Mouse (Mus musculus) G1E (cell line): ENCODE measurements around the gene Spock1. TPM values are rescaled to one million over a fixed set of nuclear protein-coding genes. Genes with fewer than 3 reads are reported as not detected.

ENCODE experiments used
- ATAC-seq: 2 replicates; pipeline ENCODE4 v1.8.0; 2016; ENCODE audit warnings: mild to moderate bottlenecking; ENCODE audit not compliant: insufficient number of reproducible peaks, poor library complexity, low FRiP score, severe bottlenecking; ENCODE audit errors: extremely low read depth
- DNase-seq: peaks from one replicate; pipeline ENCODE4 v3.0.0; 2012; ENCODE audit warnings: low spot score
- H3K27me3 ChIP-seq: 2 replicates; pipeline ENCODE4 v1.6.1; 2012; ENCODE audit warnings: mild to moderate bottlenecking, low read length, inconsistent platforms; ENCODE audit not compliant: insufficient read depth
- H3K36me3 ChIP-seq: replicated peaks from 2 replicates; pipeline ENCODE3; 2012; ENCODE audit warnings: mild to moderate bottlenecking, inconsistent platforms
- H3K4me1 ChIP-seq: 2 replicates; pipeline ENCODE4 v1.6.1; 2012; ENCODE audit warnings: low read depth, low read length, inconsistent platforms, mixed read lengths; ENCODE audit not compliant: insufficient read depth
- H3K4me3 ChIP-seq: 2 replicates; pipeline ENCODE4 v1.5.1; 2012; ENCODE audit warnings: low read depth, mild to moderate bottlenecking, inconsistent platforms, low read length, moderate library complexity, mixed read lengths
- H3K9me3 ChIP-seq: replicated peaks from 2 replicates; pipeline ENCODE4 v1.6.1; 2012; ENCODE audit warnings: inconsistent platforms
- CTCF ChIP-seq: IDR thresholded peaks from 2 replicates; pipeline ENCODE4 v1.5.1; 2012; ENCODE audit warnings: low read depth, low read length, inconsistent platforms, mixed read lengths
- GATA1 ChIP-seq: IDR thresholded peaks from 2 replicates; pipeline ENCODE4 v1.6.1; 2012; ENCODE audit warnings: borderline replicate concordance, low read length, inconsistent platforms, mixed read lengths
- GATA2 ChIP-seq: IDR thresholded peaks from 2 replicates; pipeline ENCODE4 v1.6.1; 2012; ENCODE audit warnings: low read depth, low read length, inconsistent platforms, borderline replicate concordance
- POLR2AphosphoS5 ChIP-seq: IDR thresholded peaks from 2 replicates; pipeline ENCODE4 v1.6.1; 2012; ENCODE audit warnings: low read depth, low read length, inconsistent platforms; ENCODE audit not compliant: insufficient replicate concordance
- TAL1 ChIP-seq: conservative IDR thresholded peaks from 2 replicates; pipeline ENCODE4 v1.6.1; 2012; ENCODE audit warnings: low read depth, low read length, inconsistent platforms, mixed read lengths
- polyA plus RNA-seq: library from polyadenylated mRNA; stranded (reverse); fragments of >175 nt; gene quantifications from 2 replicates; pipeline ENCODE4 v1.2.3, GENCODE M21; 2012
- total RNA-seq, 2 experiments: library from RNA; stranded (forward) in 1 of 2; stranded (reverse) in 1 of 2; fragments of 200-1000 nt in 1 of 2; fragments of >200 nt in 1 of 2; fragmentation: Nextera tagmentation in 1 of 2; gene quantifications; 2 replicates each; pipeline ENCODE4 v1.2.3; 2014 to 2017

Spock1 gene
- total and polyA plus RNA-seq, 3 experiments = 0.22 TPM; not detected in 2

DNA sequence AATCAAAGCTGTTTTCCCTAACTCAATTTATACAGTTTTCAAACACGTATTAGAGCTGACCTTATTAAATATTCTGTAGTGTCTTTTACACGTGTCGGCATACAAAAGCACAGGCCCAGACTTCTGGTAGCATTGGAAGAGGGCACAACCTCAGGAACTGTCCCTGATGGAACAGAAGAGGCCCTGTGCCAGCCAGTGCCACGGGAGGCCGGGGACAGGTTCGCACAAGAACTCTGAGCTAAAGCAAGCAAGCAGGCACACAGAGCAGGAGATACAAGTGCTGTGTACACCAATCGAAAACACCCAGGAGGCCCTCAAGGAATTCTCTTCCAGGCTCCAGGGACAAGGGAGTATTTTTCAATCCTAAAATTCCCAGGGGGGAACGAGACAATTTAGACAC is 121.9 kb downstream of the Spock1 start:
- H3K9me3 ChIP-seq = peaks cover 82% of the 10 kb centered on the region
- no peaks in the 10 kb centered on the region for H3K27me3 ChIP-seq
- TF ChIP-seq CTCF = no peak
- TF ChIP-seq POLR2AphosphoS5 = no peak
- no peak for TF ChIP-seq GATA2
- TF ChIP-seq TAL1 = no peak
- no peak for TF ChIP-seq GATA1
- ATAC-seq (no peak), DNase-seq (no peak)
- H3K4me3 ChIP-seq = no peak overlapping the region
- no peaks in the 10 kb centered on the region for H3K36me3 ChIP-seq
- H3K4me1 ChIP-seq = no peaks in the 10 kb centered on the region

DNA sequence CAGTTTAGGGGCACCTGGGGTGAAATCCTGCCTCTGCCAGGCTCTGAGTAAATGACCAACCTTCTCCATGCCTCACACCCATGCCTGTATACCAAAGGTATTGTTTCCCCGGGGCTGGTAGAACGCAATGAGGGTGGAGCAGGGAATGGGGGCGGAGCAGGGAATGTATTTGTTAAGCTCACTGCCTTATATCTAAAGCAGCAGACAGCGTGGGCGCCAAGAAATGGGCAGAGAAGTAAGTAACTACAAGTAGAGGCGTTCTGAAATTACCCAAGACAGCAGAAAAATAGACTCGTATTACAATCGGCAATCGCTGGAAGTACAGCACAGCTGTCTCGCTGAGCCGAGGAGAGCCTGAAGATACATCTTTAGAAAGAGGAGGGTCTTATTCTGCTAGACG is 125.2 kb downstream of the Spock1 start:
- no peaks in the 10 kb centered on the region for H3K4me1 ChIP-seq
- H3K4me3 ChIP-seq = no peak overlapping the region
- no peak for TF ChIP-seq GATA1
- TF ChIP-seq TAL1 = no peak
- no peak for TF ChIP-seq CTCF
- no peak for TF ChIP-seq GATA2
- no peak for TF ChIP-seq POLR2AphosphoS5
- DNase-seq (no peak), ATAC-seq (no peak)
- no peaks in the 10 kb centered on the region for H3K27me3 ChIP-seq
- H3K36me3 ChIP-seq = no peaks in the 10 kb centered on the region
- peaks cover 73% of the 10 kb centered on the region for H3K9me3 ChIP-seq

- ATAC-seq = no peak
- no peak for DNase-seq
- Histone ChIP-seq H3K36me3 (no peaks in the 10 kb centered on the region), H3K4me1 (no peaks in the 10 kb centered on the region), H3K27me3 (no peaks in the 10 kb centered on the region), H3K4me3 (no peak overlapping the region), H3K9me3 (peaks cover 71% of the 10 kb centered on the region)
- TF ChIP-seq GATA2 (no peak), POLR2AphosphoS5 (no peak), GATA1 (no peak), CTCF (no peak), TAL1 (no peak)
Measured at GRCm38 (mm10) chr13:57782107-57782561, 126.0 kb downstream of the Spock1 start.

- Histone ChIP-seq H3K9me3 (peaks cover 73% of the 10 kb centered on the region), H3K36me3 (no peaks in the 10 kb centered on the region), H3K27me3 (no peaks in the 10 kb centered on the region), H3K4me1 (no peaks in the 10 kb centered on the region), H3K4me3 (no peak overlapping the region)
- TF ChIP-seq GATA2 = no peak
- no peak for TF ChIP-seq TAL1
- no peak for ATAC-seq
- no peak for DNase-seq
Measured at GRCm38 (mm10) chr13:57779146-57779545, 129.0 kb downstream of the Spock1 start.

- no peaks in the 10 kb centered on the region for H3K4me1 ChIP-seq
- ATAC-seq (no peak), DNase-seq (no peak)
- H3K27me3 ChIP-seq = no peaks in the 10 kb centered on the region
- no peak overlapping the region for H3K4me3 ChIP-seq
- no peak for TF ChIP-seq TAL1
- TF ChIP-seq GATA1 = no peak
- no peak for TF ChIP-seq GATA2
- no peak for TF ChIP-seq CTCF
- no peak for TF ChIP-seq POLR2AphosphoS5
- H3K9me3 ChIP-seq = peaks cover 75% of the 10 kb centered on the region
- no peaks in the 10 kb centered on the region for H3K36me3 ChIP-seq
Measured at GRCm38 (mm10) chr13:57778524-57778923, 129.6 kb downstream of the Spock1 start.

GRCm38 (mm10) chr13:57771998-57772397 is 136.1 kb downstream of the Spock1 start:
- ATAC-seq (no peak), DNase-seq (no peak)
- TF ChIP-seq GATA1 (no peak), CTCF (no peak), GATA2 (no peak), TAL1 (no peak), POLR2AphosphoS5 (no peak)
- Histone ChIP-seq H3K4me1 (no peaks in the 10 kb centered on the region), H3K9me3 (peaks cover 83% of the 10 kb centered on the region), H3K4me3 (no peak overlapping the region), H3K27me3 (no peaks in the 10 kb centered on the region), H3K36me3 (no peaks in the 10 kb centered on the region)

DNA sequence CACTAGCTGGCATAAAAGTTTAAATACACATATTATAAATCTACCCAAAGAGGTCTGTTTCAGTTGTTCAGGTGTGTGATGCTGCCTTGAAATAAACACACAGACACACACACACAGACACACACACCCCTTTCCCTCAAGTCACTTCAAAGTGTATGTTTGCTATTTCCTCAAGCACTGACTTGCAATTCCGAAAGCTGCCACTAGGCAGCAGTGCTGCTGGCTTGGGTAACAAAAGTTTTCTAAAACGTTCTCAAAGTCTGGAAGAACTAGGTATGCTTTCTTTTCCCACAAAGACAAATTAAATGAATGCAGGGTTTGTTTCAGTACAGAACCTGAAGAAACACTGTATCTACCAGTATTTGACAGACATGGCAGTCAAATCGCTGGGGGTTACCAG is 141.4 kb downstream of the Spock1 start:
- Histone ChIP-seq H3K27me3 (no peaks in the 10 kb centered on the region), H3K36me3 (no peaks in the 10 kb centered on the region), H3K4me3 (no peak overlapping the region), H3K4me1 (no peaks in the 10 kb centered on the region), H3K9me3 (peaks cover 84% of the 10 kb centered on the region)
- ATAC-seq (no peak), DNase-seq (no peak)
- TF ChIP-seq GATA1 (no peak), TAL1 (no peak), GATA2 (no peak), POLR2AphosphoS5 (no peak), CTCF (no peak)
